Mouse (Mus musculus): ENCODE results near the gene Itga7. TPM values are rescaled to one million over a fixed set of nuclear protein-coding genes. Genes with fewer than 3 reads are reported as not detected.

The Itga7 gene
- total RNA-seq, 2 experiments from 2014 or later = 14.2 to 14.9 TPM

GRCm38 (mm10) chr10:128928356-128928755 lies 5.3 kb upstream of the Itga7 start:
- intact Hi-C loops (cut with DNase I) = no loop called here
- no peak for DNase-seq (ENCODE audit: extremely low spot score in 1 of 2, low spot score in 2 of 2)

GRCm38 (mm10) chr10:128929638-128930378 lies 3.8 kb upstream of the Itga7 start:
- intact Hi-C loops (cut with DNase I) = no loop called here
- peak in 1 of 2 experiments; percentile 40 for DNase-seq (ENCODE audit: extremely low spot score in 1 of 2, low spot score in 2 of 2)

GRCm38 (mm10) chr10:128931441-128931840 lies 2.2 kb upstream of the Itga7 start:
- intact Hi-C loops (cut with DNase I) = no loop called here
- no peak for DNase-seq (ENCODE audit: extremely low spot score in 1 of 2, low spot score in 2 of 2)

GRCm38 (mm10) chr10:128933976-128934721 lies 531 bp downstream of the Itga7 start:
- intact Hi-C loops (cut with DNase I) = no loop called here
- no peak for DNase-seq (ENCODE audit: extremely low spot score in 1 of 2, low spot score in 2 of 2)

- no peak for DNase-seq (ENCODE audit: extremely low spot score in 1 of 2, low spot score in 2 of 2)
- intact Hi-C loops (cut with DNase I) = no loop called here
These were observed 1.6 kb downstream of the Itga7 start for GRCm38 (mm10) chr10:128934997-128935787.

- DNase-seq (ENCODE audit: extremely low spot score in 1 of 2, low spot score in 2 of 2) = no peak
- intact Hi-C loops (cut with DNase I) = no loop called here
These were observed 2.3 kb downstream of the Itga7 start for GRCm38 (mm10) chr10:128935826-128936440.

GRCm38 (mm10) chr10:128937756-128938390 lies 4.3 kb downstream of the Itga7 start:
- no peak for DNase-seq (ENCODE audit: extremely low spot score in 1 of 2, low spot score in 2 of 2)
- intact Hi-C loops (cut with DNase I) = no loop called here

- peak in 1 of 2 experiments; percentile 60 for DNase-seq (ENCODE audit: extremely low spot score in 1 of 2, low spot score in 2 of 2)
- intact Hi-C loops (cut with DNase I) = no loop called here
These were observed 4.8 kb downstream of the Itga7 start for GRCm38 (mm10) chr10:128938457-128938856.

- intact Hi-C loops (cut with DNase I) = no loop called here
- no peak for DNase-seq (ENCODE audit: extremely low spot score in 1 of 2, low spot score in 2 of 2)
These were observed 5.4 kb downstream of the Itga7 start for GRCm38 (mm10) chr10:128938974-128939373.

GRCm38 (mm10) chr10:128940475-128941061 lies 7.0 kb downstream of the Itga7 start:
- intact Hi-C loops (cut with DNase I) = no loop called here
- DNase-seq (ENCODE audit: extremely low spot score in 1 of 2, low spot score in 2 of 2) = no peak

GRCm38 (mm10) chr10:128945675-128946074 lies 12.1 kb downstream of the Itga7 start:
- intact Hi-C loops (cut with DNase I) = no loop called here
- no peak for DNase-seq (ENCODE audit: extremely low spot score in 1 of 2, low spot score in 2 of 2)

- intact Hi-C loops (cut with DNase I) = no loop called here
- no peak for DNase-seq (ENCODE audit: extremely low spot score in 1 of 2, low spot score in 2 of 2)
These were observed 13.9 kb downstream of the Itga7 start for GRCm38 (mm10) chr10:128947496-128947895.

GRCm38 (mm10) chr10:128950208-128950887 lies 16.7 kb downstream of the Itga7 start:
- intact Hi-C loops (cut with DNase I) = no loop called here
- no peak for DNase-seq (ENCODE audit: extremely low spot score in 1 of 2, low spot score in 2 of 2)

- no peak for DNase-seq (ENCODE audit: extremely low spot score in 1 of 2, low spot score in 2 of 2)
- intact Hi-C loops (cut with DNase I) = no loop called here
These were observed 24.7 kb downstream of the Itga7 start for GRCm38 (mm10) chr10:128958340-128958739.

GRCm38 (mm10) chr10:128960142-128960541 lies 26.5 kb downstream of the Itga7 start:
- DNase-seq (ENCODE audit: extremely low spot score in 1 of 2, low spot score in 2 of 2) = no peak
- intact Hi-C loops (cut with DNase I) = no loop called here

- intact Hi-C loops (cut with DNase I) = no loop called here
- no peak for DNase-seq (ENCODE audit: extremely low spot score in 1 of 2, low spot score in 2 of 2)
These were observed 27.3 kb downstream of the Itga7 start, which contains the start of gene Mettl7b for GRCm38 (mm10) chr10:128960590-128961584. TSS of gene Mettl7b (minus strand) at chr10:128960988.

GRCm38 (mm10) chr10:128964961-128965360 lies 31.3 kb downstream of the Itga7 start:
- intact Hi-C loops (cut with DNase I) = no loop called here

More at GRCm38 (mm10) chr10:128964961-128965360, 31.3 kb downstream of the Itga7 start:
- DNase-seq (ENCODE audit: extremely low spot score in 1 of 2, low spot score in 2 of 2) = no peak
